Mouse (Mus musculus): ENCODE data around the gene Frmd4b. TPM values are rescaled to one million over a fixed set of nuclear protein-coding genes. Genes with fewer than 3 reads are reported as not detected.

Frmd4b gene
- polyA plus RNA-seq, 1 experiment from 2014 or later = 10.6 TPM

GRCm38 (mm10) chr6:97519553-97519952, 97.8 kb downstream of the Frmd4b start:
- peak; percentile 28; the same call in 1 of the 2 replicates for ATAC-seq
- Histone ChIP-seq H3K36me3 (ENCODE audit: control insufficient read depth, insufficient read depth, low read length) (no peaks in the 10 kb centered on the region), H3K27ac (ENCODE audit: low read length) (no peak overlapping the region), H3K9ac (ENCODE audit: low read depth, low read length) (no peak overlapping the region), H3K4me1 (ENCODE audit: control insufficient read depth, insufficient read depth, low read length) (peaks cover 6% of the 10 kb centered on the region), H3K4me3 (ENCODE audit: low read length) (no peak overlapping the region), H3K9me3 (ENCODE audit: control insufficient read depth, low read length) (no peaks in the 10 kb centered on the region), H3K4me2 (ENCODE audit: low read depth, low read length) (no peak overlapping the region), H3K27me3 (replicated peaks; ENCODE audit: control insufficient read depth, insufficient read depth, low read length) (no peaks in the 10 kb centered on the region)
- WGBS = 79% methylated on average over 10 of the region's 10 CpGs

- H3K9ac ChIP-seq (ENCODE audit: low read depth, low read length) = no peak overlapping the region
- H3K36me3 ChIP-seq (ENCODE audit: control insufficient read depth, insufficient read depth, low read length) = no peaks in the 10 kb centered on the region
- WGBS = 10% methylated on average over 2 of the region's 2 CpGs
- no peaks in the 10 kb centered on the region for H3K9me3 ChIP-seq (ENCODE audit: control insufficient read depth, low read length)
- H3K27me3 ChIP-seq (replicated peaks; ENCODE audit: control insufficient read depth, insufficient read depth, low read length) = no peaks in the 10 kb centered on the region
- H3K4me1 ChIP-seq (ENCODE audit: control insufficient read depth, insufficient read depth, low read length) = peaks cover 6% of the 10 kb centered on the region
- 0 out of 2 replicates have a peak, but pooled peaks have one; percentile 21 for ATAC-seq
- no peak overlapping the region for H3K27ac ChIP-seq (ENCODE audit: low read length)
- no peak overlapping the region for H3K4me2 ChIP-seq (ENCODE audit: low read depth, low read length)
- H3K4me3 ChIP-seq (ENCODE audit: low read length) = no peak overlapping the region
These were observed 98.9 kb downstream of the Frmd4b start for GRCm38 (mm10) chr6:97518467-97518866.

- H3K4me3 ChIP-seq (ENCODE audit: low read length) = no peak overlapping the region
- ATAC-seq = peak; percentile 43; the same call in 1 of the 2 replicates
- H3K36me3 ChIP-seq (ENCODE audit: control insufficient read depth, insufficient read depth, low read length) = no peaks in the 10 kb centered on the region
- peaks cover 4% of the 10 kb centered on the region for H3K4me1 ChIP-seq (ENCODE audit: control insufficient read depth, insufficient read depth, low read length)
- no peak overlapping the region for H3K9ac ChIP-seq (ENCODE audit: low read depth, low read length)
- no peaks in the 10 kb centered on the region for H3K27me3 ChIP-seq (replicated peaks; ENCODE audit: control insufficient read depth, insufficient read depth, low read length)
- H3K9me3 ChIP-seq (ENCODE audit: control insufficient read depth, low read length) = no peaks in the 10 kb centered on the region
- WGBS = 48% methylated on average over 12 of the region's 12 CpGs
- no peak overlapping the region for H3K4me2 ChIP-seq (ENCODE audit: low read depth, low read length)
- H3K27ac ChIP-seq (ENCODE audit: low read length) = no peak overlapping the region
These were observed 99.6 kb downstream of the Frmd4b start for GRCm38 (mm10) chr6:97517616-97518235.

GRCm38 (mm10) chr6:97516941-97517340, 100.4 kb downstream of the Frmd4b start:
- H3K27me3 ChIP-seq (replicated peaks; ENCODE audit: control insufficient read depth, insufficient read depth, low read length) = no peaks in the 10 kb centered on the region
- peaks cover 4% of the 10 kb centered on the region for H3K4me1 ChIP-seq (ENCODE audit: control insufficient read depth, insufficient read depth, low read length)
- no peaks in the 10 kb centered on the region for H3K9me3 ChIP-seq (ENCODE audit: control insufficient read depth, low read length)
- no peak overlapping the region for H3K4me2 ChIP-seq (ENCODE audit: low read depth, low read length)
- no peak overlapping the region for H3K9ac ChIP-seq (ENCODE audit: low read depth, low read length)
- no peaks in the 10 kb centered on the region for H3K36me3 ChIP-seq (ENCODE audit: control insufficient read depth, insufficient read depth, low read length)
- ATAC-seq = no peak
- 86% methylated on average over 5 of the region's 5 CpGs for WGBS
- no peak overlapping the region for H3K27ac ChIP-seq (ENCODE audit: low read length)
- no peak overlapping the region for H3K4me3 ChIP-seq (ENCODE audit: low read length)

- Histone ChIP-seq H3K9me3 (ENCODE audit: control insufficient read depth, low read length) (no peaks in the 10 kb centered on the region), H3K36me3 (ENCODE audit: control insufficient read depth, insufficient read depth, low read length) (no peaks in the 10 kb centered on the region), H3K4me2 (ENCODE audit: low read depth, low read length) (no peak overlapping the region), H3K9ac (ENCODE audit: low read depth, low read length) (no peak overlapping the region), H3K4me3 (ENCODE audit: low read length) (no peak overlapping the region), H3K27ac (ENCODE audit: low read length) (no peak overlapping the region), H3K27me3 (replicated peaks; ENCODE audit: control insufficient read depth, insufficient read depth, low read length) (no peaks in the 10 kb centered on the region), H3K4me1 (ENCODE audit: control insufficient read depth, insufficient read depth, low read length) (peaks cover 7% of the 10 kb centered on the region)
- no peak for ATAC-seq
- WGBS = 53% methylated on average over 8 of the region's 8 CpGs
These were observed 106.6 kb downstream of the Frmd4b start for GRCm38 (mm10) chr6:97510771-97511170.

- no peaks in the 10 kb centered on the region for H3K36me3 ChIP-seq (ENCODE audit: control insufficient read depth, insufficient read depth, low read length)
- H3K9ac ChIP-seq (ENCODE audit: low read depth, low read length) = no peak overlapping the region
- H3K27ac ChIP-seq (ENCODE audit: low read length) = no peak overlapping the region
- 82% methylated on average over 10 of the region's 10 CpGs for WGBS
- no peaks in the 10 kb centered on the region for H3K9me3 ChIP-seq (ENCODE audit: control insufficient read depth, low read length)
- H3K4me1 ChIP-seq (ENCODE audit: control insufficient read depth, insufficient read depth, low read length) = peaks cover 7% of the 10 kb centered on the region
- ATAC-seq = no peak
- H3K4me3 ChIP-seq (ENCODE audit: low read length) = no peak overlapping the region
- no peaks in the 10 kb centered on the region for H3K27me3 ChIP-seq (replicated peaks; ENCODE audit: control insufficient read depth, insufficient read depth, low read length)
- H3K4me2 ChIP-seq (ENCODE audit: low read depth, low read length) = no peak overlapping the region
These were observed 107.9 kb downstream of the Frmd4b start for GRCm38 (mm10) chr6:97509434-97509833.

- ATAC-seq = no peak
- no peak overlapping the region for H3K4me3 ChIP-seq (ENCODE audit: low read length)
- H3K9ac ChIP-seq (ENCODE audit: low read depth, low read length) = no peak overlapping the region
- no peak overlapping the region for H3K4me2 ChIP-seq (ENCODE audit: low read depth, low read length)
- 77% methylated on average over 6 of the region's 6 CpGs for WGBS
- H3K27ac ChIP-seq (ENCODE audit: low read length) = no peak overlapping the region
- no peaks in the 10 kb centered on the region for H3K36me3 ChIP-seq (ENCODE audit: control insufficient read depth, insufficient read depth, low read length)
- no peaks in the 10 kb centered on the region for H3K9me3 ChIP-seq (ENCODE audit: control insufficient read depth, low read length)
- peaks cover 7% of the 10 kb centered on the region for H3K4me1 ChIP-seq (ENCODE audit: control insufficient read depth, insufficient read depth, low read length)
- no peaks in the 10 kb centered on the region for H3K27me3 ChIP-seq (replicated peaks; ENCODE audit: control insufficient read depth, insufficient read depth, low read length)
These were observed 108.9 kb downstream of the Frmd4b start for GRCm38 (mm10) chr6:97508480-97508879.

- Histone ChIP-seq H3K27me3 (replicated peaks; ENCODE audit: control insufficient read depth, insufficient read depth, low read length) (no peaks in the 10 kb centered on the region), H3K4me3 (ENCODE audit: low read length) (no peak overlapping the region), H3K27ac (ENCODE audit: low read length) (no peak overlapping the region), H3K36me3 (ENCODE audit: control insufficient read depth, insufficient read depth, low read length) (no peaks in the 10 kb centered on the region), H3K4me1 (ENCODE audit: control insufficient read depth, insufficient read depth, low read length) (peaks cover 7% of the 10 kb centered on the region), H3K9me3 (ENCODE audit: control insufficient read depth, low read length) (no peaks in the 10 kb centered on the region), H3K4me2 (ENCODE audit: low read depth, low read length) (no peak overlapping the region), H3K9ac (ENCODE audit: low read depth, low read length) (no peak overlapping the region)
- WGBS = 92% methylated on average over 3 of the region's 3 CpGs
- no peak for ATAC-seq
These were observed 109.4 kb downstream of the Frmd4b start for GRCm38 (mm10) chr6:97507893-97508292.

- Histone ChIP-seq H3K36me3 (ENCODE audit: control insufficient read depth, insufficient read depth, low read length) (no peaks in the 10 kb centered on the region), H3K9me3 (ENCODE audit: control insufficient read depth, low read length) (no peaks in the 10 kb centered on the region), H3K4me2 (ENCODE audit: low read depth, low read length) (0 out of 2 replicates have a peak overlapping the region, but pooled peaks have one; percentile 19), H3K27me3 (replicated peaks; ENCODE audit: control insufficient read depth, insufficient read depth, low read length) (no peaks in the 10 kb centered on the region), H3K27ac (ENCODE audit: low read length) (no peak overlapping the region), H3K9ac (ENCODE audit: low read depth, low read length) (no peak overlapping the region), H3K4me1 (ENCODE audit: control insufficient read depth, insufficient read depth, low read length) (peaks cover 7% of the 10 kb centered on the region), H3K4me3 (ENCODE audit: low read length) (no peak overlapping the region)
- 15% methylated on average over 15 of the region's 15 CpGs for WGBS
- ATAC-seq = peak; percentile 86
These were observed 111.1 kb downstream of the Frmd4b start for GRCm38 (mm10) chr6:97506141-97506650.

GRCm38 (mm10) chr6:97504673-97505072, 112.7 kb downstream of the Frmd4b start:
- no peaks in the 10 kb centered on the region for H3K36me3 ChIP-seq (ENCODE audit: control insufficient read depth, insufficient read depth, low read length)
- ATAC-seq = no peak
- H3K9me3 ChIP-seq (ENCODE audit: control insufficient read depth, low read length) = no peaks in the 10 kb centered on the region
- H3K9ac ChIP-seq (ENCODE audit: low read depth, low read length) = no peak overlapping the region
- H3K27me3 ChIP-seq (replicated peaks; ENCODE audit: control insufficient read depth, insufficient read depth, low read length) = no peaks in the 10 kb centered on the region
- no peak overlapping the region for H3K4me2 ChIP-seq (ENCODE audit: low read depth, low read length)
- WGBS = 73% methylated on average over 5 of the region's 5 CpGs
- H3K27ac ChIP-seq (ENCODE audit: low read length) = no peak overlapping the region
- peaks cover 7% of the 10 kb centered on the region for H3K4me1 ChIP-seq (ENCODE audit: control insufficient read depth, insufficient read depth, low read length)
- H3K4me3 ChIP-seq (ENCODE audit: low read length) = no peak overlapping the region
